Mouse (Mus musculus): ENCODE measurements around the gene Gm5916.

The Gm5916 gene

GRCm38 (mm10) chr9:36128679-36129078, at the start of gene Gm5916:
Gene Gm5916, minus strand, starts transcription at chr9:36128779.
- in situ Hi-C loops (cut with MboI; ENCODE audit: low sequenced_read_pairs), result no loop called here

Measured in CH12F3 (cell line).